Mouse (Mus musculus) spleen, adult 2 months (tissue): ENCODE measurements around the gene Sgca. TPM values are rescaled to one million over a fixed set of nuclear protein-coding genes. Genes with fewer than 3 reads are reported as not detected.

ENCODE experiments used
- DNase-seq, 2 experiments: peaks; one replicate each; pipeline versions ENCODE4 v3.0.0 to v3.0.0-alpha.2; 2012 to 2021; ENCODE audit warnings: low spot score in 2 of 2, low read depth in 1 of 2
- H3K27ac ChIP-seq: fragments of 200-500 bp; 2 replicates; pipeline ENCODE4 v1.5.1; 2012; ENCODE audit warnings: low read length, inconsistent platforms; ENCODE audit not compliant: insufficient read depth
- H3K27me3 ChIP-seq: fragments of 200-500 bp; 2 replicates; pipeline ENCODE4 v1.6.1; 2012; ENCODE audit warnings: mild to moderate bottlenecking, moderate library complexity, low read length, inconsistent platforms; ENCODE audit not compliant: control insufficient read depth, insufficient read depth
- H3K36me3 ChIP-seq: fragments of 200-500 bp; 2 replicates; pipeline ENCODE4 v1.6.1; 2012; ENCODE audit warnings: mild to moderate bottlenecking, low read length, inconsistent platforms; ENCODE audit not compliant: control insufficient read depth, insufficient read depth
- H3K4me1 ChIP-seq: fragments of 200-500 bp; 2 replicates; pipeline ENCODE4 v1.6.1; 2011; ENCODE audit warnings: inconsistent platforms; ENCODE audit not compliant: control insufficient read depth, insufficient read depth, insufficient read length
- H3K4me3 ChIP-seq: fragments of 200-500 bp; 2 replicates; pipeline ENCODE4 v1.5.1; 2011; ENCODE audit warnings: mild to moderate bottlenecking, inconsistent platforms; ENCODE audit not compliant: insufficient read depth, insufficient read length; ENCODE audit errors: extremely low read depth
- CTCF ChIP-seq: fragments of 200-500 bp; IDR thresholded peaks from 2 replicates; pipeline ENCODE4 v1.5.1; 2011; ENCODE audit warnings: mild to moderate bottlenecking, inconsistent platforms; ENCODE audit not compliant: insufficient read depth, insufficient read length, insufficient replicate concordance; ENCODE audit errors: extremely low read depth
- POLR2A ChIP-seq: fragments of 200-500 bp; IDR thresholded peaks from 2 replicates; pipeline ENCODE4 v1.6.1; 2011; ENCODE audit warnings: low read depth, low read length, inconsistent platforms
- WGBS: fragments of 180-500 bp; shearing (Covaris S2); methylation state at CpG from one replicate; pipeline ENCODE4 v1.1.7; 2018; 5-methylcytosine and 5-hydroxymethylcytosine counted together
- polyA plus RNA-seq: library from polyadenylated mRNA; depleted of rRNA; stranded (reverse); fragments of >200 nt; gene quantifications from 2 replicates; pipeline ENCODE4 v1.2.3, GENCODE M21; 2012; rRNA removed

Gene Sgca
- 0.85 and 1.5 TPM in 2 replicates for polyA plus RNA-seq

GRCm38 (mm10) chr11:94976199-94976598, at the start of gene Sgca:
TSS of gene Sgca (minus strand) at chr11:94976327.
- whole genome bisulfite sequencing = 79% methylated on average over 5 of the region's 5 CpGs
- Histone ChIP-seq H3K27ac (no peak within 1 kb of the TSS), H3K36me3 (no peaks in the 10 kb centered on the region), H3K4me3 (no peak within 1 kb of the TSS), H3K4me1 (peaks cover 5% of the 10 kb centered on the region; the same call in 1 of the 2 replicates), H3K27me3 (no peaks in the 10 kb centered on the region)
- DNase-seq = no peak
- TF ChIP-seq POLR2A (no peak), CTCF (no peak)

- 76% methylated on average over 11 of the region's 11 CpGs for WGBS
- no peak for DNase-seq
- no peak for TF ChIP-seq POLR2A
- no peak for TF ChIP-seq CTCF
- H3K4me1 ChIP-seq = no peaks in the 10 kb centered on the region
- no peak overlapping the region for H3K27ac ChIP-seq
- H3K36me3 ChIP-seq = no peaks in the 10 kb centered on the region
- no peak overlapping the region for H3K4me3 ChIP-seq
- H3K27me3 ChIP-seq = no peaks in the 10 kb centered on the region
Measured at GRCm38 (mm10) chr11:95025227-95026012, 49.3 kb upstream of the Sgca start.

- Histone ChIP-seq H3K4me3 (no peak overlapping the region), H3K27ac (no peak overlapping the region), H3K4me1 (no peaks in the 10 kb centered on the region), H3K36me3 (no peaks in the 10 kb centered on the region), H3K27me3 (no peaks in the 10 kb centered on the region)
- no peak for TF ChIP-seq CTCF
- TF ChIP-seq POLR2A = no peak
- DNase-seq = no peak
- WGBS = 87% methylated on average over 29 of the region's 29 CpGs
Measured at GRCm38 (mm10) chr11:95024439-95025184, 48.5 kb upstream of the Sgca start.

- H3K27me3 ChIP-seq = no peaks in the 10 kb centered on the region
- no peak overlapping the region for H3K27ac ChIP-seq
- TF ChIP-seq CTCF (no peak), POLR2A (no peak)
- 94% methylated on average over 9 of the region's 9 CpGs for WGBS
- no peak overlapping the region for H3K4me3 ChIP-seq
- no peaks in the 10 kb centered on the region for H3K36me3 ChIP-seq
- H3K4me1 ChIP-seq = no peaks in the 10 kb centered on the region
- no peak for DNase-seq
Measured at GRCm38 (mm10) chr11:95023481-95023880, 47.4 kb upstream of the Sgca start.

- no peaks in the 10 kb centered on the region for H3K36me3 ChIP-seq
- 74% methylated on average over 10 of the region's 10 CpGs for WGBS
- no peaks in the 10 kb centered on the region for H3K4me1 ChIP-seq
- H3K27ac ChIP-seq = no peak overlapping the region
- no peak overlapping the region for H3K4me3 ChIP-seq
- TF ChIP-seq CTCF = peak; percentile 21; the same call in 1 of the 2 replicates
- TF ChIP-seq POLR2A = no peak
- DNase-seq = no peak
- no peaks in the 10 kb centered on the region for H3K27me3 ChIP-seq
Measured at GRCm38 (mm10) chr11:95022237-95022992, 46.3 kb upstream of the Sgca start.

GRCm38 (mm10) chr11:95015484-95015883, 39.4 kb upstream of the Sgca start:
- TF ChIP-seq POLR2A (no peak), CTCF (no peak)
- Histone ChIP-seq H3K4me1 (no peaks in the 10 kb centered on the region), H3K4me3 (no peak overlapping the region), H3K27me3 (peaks cover under 1% of the 10 kb centered on the region), H3K36me3 (no peaks in the 10 kb centered on the region), H3K27ac (no peak overlapping the region)
- 93% methylated on average over 3 of the region's 3 CpGs for WGBS
- DNase-seq = no peak
